Comparison of ENCODE assay signal across 10 mouse cellular contexts in genomic region chr1:54832765-54833164, GRCm38 (mm10).
A peak's percentile ranks its signal among the peaks of the same experiment; 100 is the strongest.
DNase-seq lines count a peak whose midpoint lies in the region; ATAC-seq and TF ChIP-seq lines count a peak whose summit lies in the region.
"Had no signal": no experiment of that assay in that cellular context is flagged by ENCODE, and none has a peak within 500 bp of the region (broad histone marks: within the 10 kb centered on the region; RNA-seq: fewer than 3 reads in every experiment).

No protein-coding gene starts in this region.

- H3K4me2 ChIP-seq in hindbrain, embryonic 13.5 days = no peak overlapping the region
- no peak overlapping the region for H3K4me2 ChIP-seq in embryonic facial prominence, embryonic 14.5 days (ENCODE audit: low read depth, low read length)
- H3K4me2 ChIP-seq: embryonic facial prominence, embryonic 12.5 days; liver, embryonic 15.5 days had no signal

- H3K27ac ChIP-seq in hindbrain, embryonic 13.5 days = no peak overlapping the region
- H3K27ac ChIP-seq in hindbrain, embryonic 10.5 days = no peak overlapping the region
- H3K27ac ChIP-seq in MEL (ENCODE audit: control insufficient read depth, low read depth, low read length) = no peak overlapping the region
- H3K27ac ChIP-seq in embryonic facial prominence, embryonic 14.5 days (replicated peaks; ENCODE audit: low read depth, low read length) = no peak overlapping the region
- H3K27ac ChIP-seq: embryonic facial prominence, embryonic 12.5 days; liver, embryonic 15.5 days had no signal

- no peaks in the 10 kb centered on the region for H3K27me3 ChIP-seq in hindbrain, embryonic 13.5 days
- H3K27me3 ChIP-seq in hindbrain, embryonic 10.5 days (ENCODE audit: insufficient read depth, poor library complexity, severe bottlenecking) = no peaks in the 10 kb centered on the region
- H3K27me3 ChIP-seq in MEL (ENCODE audit: control insufficient read depth in 1 of 2, insufficient read depth in 2 of 2, low read length in 2 of 2) = no peaks in the 10 kb centered on the region
- no peaks in the 10 kb centered on the region for H3K27me3 ChIP-seq in embryonic facial prominence, embryonic 14.5 days (replicated peaks; ENCODE audit: control insufficient read depth, insufficient read depth, low read length)
- H3K27me3 ChIP-seq: embryonic facial prominence, embryonic 12.5 days; liver, embryonic 15.5 days had no signal

- ATAC-seq in hindbrain, embryonic 13.5 days (ENCODE audit: low FRiP score) = peak; percentile 47; the same call in 1 of the 2 replicates
- peak; percentile 34; the same call in 1 of the 2 replicates for ATAC-seq in embryonic facial prominence, embryonic 14.5 days (ENCODE audit: low read depth)
- ATAC-seq in granulocyte monocyte progenitor cell, adult 5-6 weeks (replicated peaks; ENCODE audit: poor library complexity, severe bottlenecking) = no peak

- peak in 2 of 3 experiments; percentile 8 to 76; a peak in 3 of 6 replicates for TF ChIP-seq CTCF in MEL (IDR thresholded peaks at IDR 0.05 in 2 of 3, conservative IDR thresholded peaks at IDR 0.05 in 1 of 3; ENCODE audit: control insufficient read depth in 1 of 3, insufficient read depth in 1 of 3, low read depth in 2 of 3, low read length in 3 of 3, poor library complexity in 1 of 3, severe bottlenecking in 1 of 3)

- no peak overlapping the region for H3K4me3 ChIP-seq in hindbrain, embryonic 13.5 days
- H3K4me3 ChIP-seq in hindbrain, embryonic 10.5 days = no peak overlapping the region
- H3K4me3 ChIP-seq in MEL (ENCODE audit: control insufficient read depth in 1 of 2, insufficient read depth in 1 of 2, low read depth in 2 of 2, low read length in 2 of 2) = no peak overlapping the region
- no peak overlapping the region for H3K4me3 ChIP-seq in embryonic facial prominence, embryonic 14.5 days (ENCODE audit: low read depth, low read length)
- H3K4me3 ChIP-seq: embryonic facial prominence, embryonic 12.5 days; liver, embryonic 15.5 days had no signal

- no peak for TF ChIP-seq POLR2A in MEL (IDR thresholded peaks at IDR 0.05; ENCODE audit: control insufficient read depth in 1 of 2, insufficient read depth in 1 of 2, low read depth in 1 of 2, low read length in 2 of 2, poor library complexity in 1 of 2)

- WGBS in hindbrain, embryonic 13.5 days = 5% methylated on average over 1 of the region's 1 CpGs
- 0% methylated on average over 1 of the region's 1 CpGs for WGBS in hindbrain, embryonic 10.5 days
- 0% methylated on average over 1 of the region's 1 CpGs for WGBS in embryonic facial prominence, embryonic 14.5 days

- H3K9me3 ChIP-seq in hindbrain, embryonic 13.5 days = no peaks in the 10 kb centered on the region
- no peaks in the 10 kb centered on the region for H3K9me3 ChIP-seq in hindbrain, embryonic 10.5 days
- no peaks in the 10 kb centered on the region for H3K9me3 ChIP-seq in MEL (replicated peaks; ENCODE audit: insufficient read depth, low read length)
- H3K9me3 ChIP-seq in embryonic facial prominence, embryonic 14.5 days (ENCODE audit: control insufficient read depth, low read length) = no peaks in the 10 kb centered on the region
- H3K9me3 ChIP-seq: embryonic facial prominence, embryonic 12.5 days; liver, embryonic 15.5 days had no signal

- TF ChIP-seq RAD21 in MEL (IDR thresholded peaks at IDR 0.05; ENCODE audit: low read depth, low read length) = peak; percentile 84

- no peak for TF ChIP-seq EP300 in MEL (IDR thresholded peaks at IDR 0.05; ENCODE audit: low read depth in 1 of 2, low read length in 2 of 2)

- peaks cover 2% of the 10 kb centered on the region; the same call in 1 of the 2 replicates for H3K4me1 ChIP-seq in hindbrain, embryonic 13.5 days (replicated peaks)
- H3K4me1 ChIP-seq in hindbrain, embryonic 10.5 days (replicated peaks) = no peaks in the 10 kb centered on the region; the same call in 1 of the 2 replicates
- H3K4me1 ChIP-seq in MEL (ENCODE audit: control insufficient read depth in 1 of 2, insufficient read depth in 2 of 2, low read length in 2 of 2) = 0 out of 4 replicates have a peak, but pooled peaks cover 0 to 2% of the 10 kb centered on the region in 2 experiments
- peaks cover 5% of the 10 kb centered on the region for H3K4me1 ChIP-seq in embryonic facial prominence, embryonic 14.5 days (ENCODE audit: control insufficient read depth, insufficient read depth, low read length)

- H3K9ac ChIP-seq in hindbrain, embryonic 13.5 days = no peak overlapping the region
- H3K9ac ChIP-seq in MEL (ENCODE audit: control insufficient read depth, low read depth, low read length, poor library complexity, severe bottlenecking) = no peak overlapping the region
- H3K9ac ChIP-seq in embryonic facial prominence, embryonic 14.5 days (ENCODE audit: low read depth, low read length) = no peak overlapping the region
- H3K9ac ChIP-seq: embryonic facial prominence, embryonic 12.5 days; liver, embryonic 15.5 days had no signal

- DNase-seq in hindbrain, embryonic 10.5 days (ENCODE audit: low spot score) = no peak
- DNase-seq in 416B (ENCODE audit: low read depth) (peak; percentile 89), MEL (ENCODE audit: low read depth, low spot score) (peak; percentile 74)
- peak; percentile 87 for DNase-seq in embryonic facial prominence, embryonic 14.5 days (ENCODE audit: low spot score)
- peak; percentile 78 for DNase-seq in lung, postnatal 25 days (ENCODE audit: low spot score)
- DNase-seq in right cerebral cortex, postnatal 36 days (ENCODE audit: low spot score in 2 of 2) = no peak

- H3K36me3 ChIP-seq in hindbrain, embryonic 13.5 days = no peaks in the 10 kb centered on the region
- H3K36me3 ChIP-seq in hindbrain, embryonic 10.5 days = no peaks in the 10 kb centered on the region
- H3K36me3 ChIP-seq in MEL (ENCODE audit: control insufficient read depth in 1 of 2, insufficient read depth in 2 of 2, low read length in 2 of 2) = no peaks in the 10 kb centered on the region
- no peaks in the 10 kb centered on the region for H3K36me3 ChIP-seq in embryonic facial prominence, embryonic 14.5 days (ENCODE audit: control insufficient read depth, insufficient read depth, low read length)
- H3K36me3 ChIP-seq: embryonic facial prominence, embryonic 12.5 days; liver, embryonic 15.5 days had no signal

- H3K79me2 ChIP-seq in MEL (ENCODE audit: control insufficient read depth, insufficient read depth, low read length, poor library complexity) = no peaks in the 10 kb centered on the region

TF ChIP-seq in MEL, 35 proteins besides CTCF, POLR2A, EP300 and RAD21:
- TF ChIP-seq JUND (IDR thresholded peaks at IDR 0.05; ENCODE audit: low read depth, low read length) = no peak
- no peak for TF ChIP-seq ZMIZ1 (IDR thresholded peaks at IDR 0.05; ENCODE audit: low read depth, low read length)
- TF ChIP-seq ETS1 (IDR thresholded peaks at IDR 0.05; ENCODE audit: low read depth, low read length) = no peak
- TF ChIP-seq NRF1 (IDR thresholded peaks at IDR 0.05; ENCODE audit: insufficient read depth, low read depth, low read length, poor library complexity, severe bottlenecking) = no peak
- TF ChIP-seq SMC3 (IDR thresholded peaks at IDR 0.05; ENCODE audit: low read depth, low read length) = peak; percentile 87
- no peak for TF ChIP-seq USF1 (IDR thresholded peaks at IDR 0.05; ENCODE audit: low read depth, low read length)
- TF ChIP-seq UBTF (IDR thresholded peaks at IDR 0.05; ENCODE audit: borderline replicate concordance, insufficient read depth, low read depth, low read length) = no peak
- peak; percentile 93 for TF ChIP-seq ZC3H11A (IDR thresholded peaks at IDR 0.05; ENCODE audit: low read depth, low read length)
- no peak for TF ChIP-seq CHD1 (IDR thresholded peaks at IDR 0.05; ENCODE audit: low read depth, low read length)

Comparison
In these comparisons a context has a peak if more than half of its experiments do, and no peak if none do; other contexts are left out.
1. DNase-seq: peak in 416B (single experiment), MEL (single experiment), embryonic facial prominence, embryonic 14.5 days (single experiment) and lung, postnatal 25 days (single experiment); none in hindbrain, embryonic 10.5 days (single experiment) and right cerebral cortex, postnatal 36 days (0 of 2).